Mouse (Mus musculus): Measurements from ENCODE around the gene Vmn1r101. TPM values are rescaled to one million over a fixed set of nuclear protein-coding genes. Genes with fewer than 3 reads are reported as not detected.
"Not testable (repeated sequence)": the region's sequence is repeated elsewhere in the genome, so short reads cannot be mapped to it uniquely, and the experiment has no call there.

Gene Vmn1r101
- not detected in 2 replicates for polyA plus RNA-seq (2016; fragmentation: Nextera tagmentation; extraction: Ambion mirVana)

DNA sequence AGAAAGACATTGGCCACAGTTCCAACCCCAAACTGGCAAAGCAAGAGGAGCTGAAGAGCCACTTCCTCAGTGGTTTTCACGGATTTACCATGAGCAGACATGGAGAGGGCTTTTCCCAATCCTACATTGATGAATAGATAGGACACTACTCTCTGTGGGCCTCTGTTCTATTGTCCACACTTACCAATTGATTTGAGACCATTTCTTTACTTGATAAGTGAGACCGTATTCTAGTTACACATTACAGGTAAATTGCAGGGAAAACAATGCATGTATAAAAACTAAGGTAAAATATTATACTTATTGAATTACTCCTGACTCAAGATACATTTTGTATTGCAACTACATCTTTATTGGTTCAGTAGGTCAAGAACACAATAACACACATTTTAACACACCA is at the start of gene Vmn1r101:
Vmn1r101 (minus strand) TSS at position 101 of the 400 bp plus-strand sequence.
- ATAC-seq (ENCODE audit: low FRiP score, low read depth); H3K27me3 ChIP-seq (replicated peaks): not testable (repeated sequence)
- WGBS, result no CpG with 5 or more reads among the region's 2 CpGs

DNA sequence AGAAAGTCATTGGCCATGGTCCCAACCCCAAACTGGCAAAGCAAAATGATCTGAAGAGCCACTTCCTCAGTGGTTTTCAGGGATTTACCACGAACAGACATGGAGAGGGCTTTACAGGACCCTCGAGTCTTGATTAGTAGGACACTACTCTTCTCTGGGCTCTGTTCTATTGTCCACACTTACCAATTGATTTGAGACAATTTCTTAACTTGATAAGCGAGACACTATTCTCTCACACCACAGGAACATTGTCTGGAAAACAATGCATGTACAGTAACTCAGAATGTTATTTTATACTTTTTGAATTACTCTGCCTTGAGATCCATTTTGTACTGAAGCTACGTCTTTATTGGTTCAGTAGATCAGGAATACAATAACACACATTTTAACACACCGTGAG is 32.4 kb upstream of the Vmn1r101 start, which contains the start of gene Gm10670:
Gm10670 (minus strand) TSS at position 101 of the 400 bp plus-strand sequence.
- H3K9me3 ChIP-seq; H3K27ac ChIP-seq; H3K27me3 ChIP-seq (replicated peaks); H3K4me3 ChIP-seq; H3K9ac ChIP-seq; ATAC-seq (ENCODE audit: low FRiP score, low read depth); H3K4me1 ChIP-seq; H3K4me2 ChIP-seq (replicated peaks); H3K36me3 ChIP-seq: not testable (repeated sequence)
- WGBS, result no CpG with 5 or more reads among the region's 5 CpGs

More for the DNA sequence above, at the start of gene Vmn1r101:
- not testable (repeated sequence) for H3K4me3 ChIP-seq; H3K4me1 ChIP-seq; H3K9ac ChIP-seq; H3K27ac ChIP-seq; H3K4me2 ChIP-seq (replicated peaks); H3K9me3 ChIP-seq; H3K36me3 ChIP-seq

DNA sequence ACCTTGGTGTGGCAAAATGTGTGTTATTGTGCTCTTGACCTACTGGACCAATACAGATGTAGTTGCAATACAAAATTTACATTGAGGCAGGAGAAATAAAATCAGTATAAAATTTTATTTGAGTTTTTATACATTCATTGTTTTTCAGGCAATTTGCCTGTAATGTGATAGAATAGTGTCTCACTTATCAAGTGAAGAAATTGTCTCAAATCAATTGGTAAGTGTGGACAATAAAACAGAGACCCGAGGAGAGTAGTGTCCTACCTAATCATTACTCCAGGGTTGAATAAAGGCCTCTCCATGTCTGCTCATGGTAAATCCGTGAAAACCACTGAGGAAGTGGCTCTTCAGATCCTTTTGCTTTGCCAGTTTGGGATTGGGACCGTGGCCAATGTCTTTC is 24.8 kb downstream of the Vmn1r101 start, which contains the start of gene Vmn1r100:
Vmn1r100 (plus strand) TSS at position 301 of the 400 bp plus-strand sequence.
- H3K4me2 ChIP-seq (replicated peaks); H3K27ac ChIP-seq; H3K9ac ChIP-seq; H3K4me1 ChIP-seq; ATAC-seq (ENCODE audit: low FRiP score, low read depth); H3K27me3 ChIP-seq (replicated peaks); H3K4me3 ChIP-seq; H3K36me3 ChIP-seq; H3K9me3 ChIP-seq: not testable (repeated sequence)
- WGBS, result no CpG with 5 or more reads among the region's 3 CpGs

Other genes with a start within 250 kb of the Vmn1r101 start
- not detected in 2 replicates for gene Vmn1r95, start 248.9 kb downstream of the Vmn1r101 start, polyA plus RNA-seq (2016; fragmentation: Nextera tagmentation; extraction: Ambion mirVana)
- not detected in 2 replicates for gene Gm6164, start 237.0 kb downstream of the Vmn1r101 start, polyA plus RNA-seq (2016; fragmentation: Nextera tagmentation; extraction: Ambion mirVana)
- not detected in 2 replicates for gene Gm4498, start 208.8 kb downstream of the Vmn1r101 start, polyA plus RNA-seq (2016; fragmentation: Nextera tagmentation; extraction: Ambion mirVana)
- not detected in 2 replicates for gene Gm5890, start 179.8 kb downstream of the Vmn1r101 start, polyA plus RNA-seq (2016; fragmentation: Nextera tagmentation; extraction: Ambion mirVana)
- gene Gm4133, start 108.5 kb downstream of the Vmn1r101 start, polyA plus RNA-seq (2016; fragmentation: Nextera tagmentation; extraction: Ambion mirVana), result not detected in 2 replicates
- not detected in 2 replicates for gene Gm5728, start 67.2 kb downstream of the Vmn1r101 start, polyA plus RNA-seq (2016; fragmentation: Nextera tagmentation; extraction: Ambion mirVana)
- gene Vmn1r100, start 24.7 kb downstream of the Vmn1r101 start, polyA plus RNA-seq (2016; fragmentation: Nextera tagmentation; extraction: Ambion mirVana), result not detected in 2 replicates
- not detected in 2 replicates for gene Gm10670, start 32.3 kb upstream of the Vmn1r101 start, polyA plus RNA-seq (2016; fragmentation: Nextera tagmentation; extraction: Ambion mirVana)
- not detected in 2 replicates for gene Vmn1r103, start 67.9 kb upstream of the Vmn1r101 start, polyA plus RNA-seq (2016; fragmentation: Nextera tagmentation; extraction: Ambion mirVana)
- gene Vmn1r104, start 91.2 kb upstream of the Vmn1r101 start, polyA plus RNA-seq (2016; fragmentation: Nextera tagmentation; extraction: Ambion mirVana), result not detected in 2 replicates
- not detected in 2 replicates for gene Gm5726, start 103.2 kb upstream of the Vmn1r101 start, polyA plus RNA-seq (2016; fragmentation: Nextera tagmentation; extraction: Ambion mirVana)
- not detected in 2 replicates for gene Gm4141, start 133.6 kb upstream of the Vmn1r101 start, polyA plus RNA-seq (2016; fragmentation: Nextera tagmentation; extraction: Ambion mirVana)
- not detected in 2 replicates for gene Gm4513, start 156.4 kb upstream of the Vmn1r101 start, polyA plus RNA-seq (2016; fragmentation: Nextera tagmentation; extraction: Ambion mirVana)
- not detected in 2 replicates for gene Vmn1r107, start 226.3 kb upstream of the Vmn1r101 start, polyA plus RNA-seq (2016; fragmentation: Nextera tagmentation; extraction: Ambion mirVana)